Mouse (Mus musculus) hindbrain, embryonic 13.5 days (tissue): ENCODE data around the gene Atp8a2. TPM values are rescaled to one million over a fixed set of nuclear protein-coding genes. Genes with fewer than 3 reads are reported as not detected.
"Not testable (repeated sequence)": the region's sequence is repeated elsewhere in the genome, so short reads cannot be mapped to it uniquely, and the experiment has no call there.

Experiments
- ATAC-seq: fragments of 200-750 bp; cut with Nextera tagmentation; 2 replicates; pipeline ENCODE4 v1.8.0; 2017; ENCODE audit warnings: moderate TSS enrichment; ENCODE audit not compliant: low FRiP score
- H3K27ac ChIP-seq: fragments of 300-500 bp; sonication (generic); 2 replicates; pipeline ENCODE4 v1.5.1; 2015; ENCODE audit warnings: inconsistent platforms, mild to moderate bottlenecking, moderate library complexity
- H3K27me3 ChIP-seq: fragments of 300-500 bp; sonication (generic); 2 replicates; pipeline ENCODE4 v1.6.1; 2015; ENCODE audit warnings: mild to moderate bottlenecking, inconsistent platforms
- H3K36me3 ChIP-seq: fragments of 300-500 bp; sonication (generic); 2 replicates; pipeline ENCODE4 v1.6.1; 2015; ENCODE audit warnings: mild to moderate bottlenecking, inconsistent platforms
- H3K4me1 ChIP-seq: fragments of 300-500 bp; sonication (generic); replicated peaks from 2 replicates; pipeline ENCODE4 v1.6.1; 2015; ENCODE audit warnings: inconsistent platforms
- H3K4me2 ChIP-seq: fragments of 300-500 bp; sonication (generic); 2 replicates; pipeline ENCODE4 v1.6.1; 2015; ENCODE audit warnings: inconsistent platforms, mild to moderate bottlenecking, moderate library complexity
- H3K4me3 ChIP-seq: fragments of 300-500 bp; sonication (generic); 2 replicates; pipeline ENCODE4 v1.5.1; 2015; ENCODE audit warnings: mild to moderate bottlenecking, inconsistent platforms
- H3K9ac ChIP-seq: fragments of 300-500 bp; sonication (generic); 2 replicates; pipeline ENCODE4 v1.6.1; 2015; ENCODE audit warnings: mild to moderate bottlenecking, inconsistent platforms
- H3K9me3 ChIP-seq: fragments of 300-500 bp; sonication (generic); 2 replicates; pipeline ENCODE4 v1.6.1; 2016; ENCODE audit warnings: inconsistent platforms
- WGBS: fragments of 180-500 bp; shearing (Covaris S2); methylation state at CpG from one replicate; pipeline ENCODE4 v1.1.7; 2015; 5-methylcytosine and 5-hydroxymethylcytosine counted together
- polyA plus RNA-seq: library from polyadenylated mRNA; unstranded; fragments of >200 nt; fragmentation: Nextera tagmentation; extraction: Ambion mirVana; gene quantifications from 2 replicates; pipeline ENCODE4 v1.2.1, GENCODE M21; 2015

Gene Atp8a2
- polyA plus RNA-seq, 1 experiment from 2014 or later, result 33.6 TPM

DNA sequence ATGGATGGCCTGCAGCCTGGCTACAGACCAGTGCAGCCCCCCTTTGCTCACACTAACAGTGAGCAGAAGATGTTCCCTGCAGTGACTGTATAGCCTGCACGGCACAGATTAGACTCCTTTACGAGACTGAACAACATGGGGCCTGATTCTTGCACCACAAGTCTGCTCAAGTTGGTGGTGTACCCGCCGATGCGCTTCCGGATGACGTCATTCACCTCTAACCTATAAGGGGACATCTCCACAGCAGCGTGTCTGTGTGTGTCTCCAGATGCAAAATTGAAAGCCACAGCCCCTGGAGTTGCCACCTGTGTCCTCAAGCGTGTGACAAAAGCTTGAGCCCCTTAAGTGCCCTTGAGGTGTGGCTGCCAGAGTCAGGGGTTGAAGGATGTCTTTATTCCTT, 566.9 kb downstream of the Atp8a2 start:
- WGBS, result 94% methylated on average over 9 of the region's 9 CpGs
- H3K4me2 ChIP-seq, result no peak overlapping the region
- H3K27ac ChIP-seq, result no peak overlapping the region
- peaks cover 25% of the 10 kb centered on the region; the same call in 1 of the 2 replicates for H3K27me3 ChIP-seq
- H3K9ac ChIP-seq, result no peak overlapping the region
- ATAC-seq, result no peak
- no peaks in the 10 kb centered on the region for H3K9me3 ChIP-seq
- peaks cover 30% of the 10 kb centered on the region for H3K4me1 ChIP-seq
- no peak overlapping the region for H3K4me3 ChIP-seq
- no peaks in the 10 kb centered on the region for H3K36me3 ChIP-seq

DNA sequence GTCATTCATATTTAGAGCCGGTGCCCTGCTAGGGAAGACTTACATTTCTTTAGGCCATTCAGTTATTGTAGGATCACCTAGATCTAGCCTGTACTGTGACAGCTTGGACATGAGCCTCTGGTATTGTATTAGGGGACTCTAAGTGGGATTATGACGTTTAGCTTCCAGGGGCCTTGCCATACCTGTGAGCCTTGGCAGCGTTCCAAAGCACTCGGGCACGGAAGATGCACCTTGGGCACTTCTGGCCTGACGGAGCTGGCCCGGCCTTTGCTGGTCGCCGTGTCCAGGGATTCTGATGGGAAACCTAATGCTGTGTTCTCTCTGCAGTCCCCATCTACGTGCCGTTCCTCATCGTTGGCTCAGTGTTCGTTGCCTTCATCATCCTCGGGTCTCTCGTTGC, 567.7 kb downstream of the Atp8a2 start:
- Histone ChIP-seq H3K9ac (no peak overlapping the region), H3K36me3 (no peaks in the 10 kb centered on the region), H3K27me3 (peaks cover 30% of the 10 kb centered on the region), H3K9me3 (no peaks in the 10 kb centered on the region), H3K4me1 (peaks cover 30% of the 10 kb centered on the region), H3K4me2 (no peak overlapping the region), H3K27ac (no peak overlapping the region), H3K4me3 (no peak overlapping the region)
- WGBS, result 92% methylated on average over 15 of the region's 15 CpGs
- no peak for ATAC-seq

DNA sequence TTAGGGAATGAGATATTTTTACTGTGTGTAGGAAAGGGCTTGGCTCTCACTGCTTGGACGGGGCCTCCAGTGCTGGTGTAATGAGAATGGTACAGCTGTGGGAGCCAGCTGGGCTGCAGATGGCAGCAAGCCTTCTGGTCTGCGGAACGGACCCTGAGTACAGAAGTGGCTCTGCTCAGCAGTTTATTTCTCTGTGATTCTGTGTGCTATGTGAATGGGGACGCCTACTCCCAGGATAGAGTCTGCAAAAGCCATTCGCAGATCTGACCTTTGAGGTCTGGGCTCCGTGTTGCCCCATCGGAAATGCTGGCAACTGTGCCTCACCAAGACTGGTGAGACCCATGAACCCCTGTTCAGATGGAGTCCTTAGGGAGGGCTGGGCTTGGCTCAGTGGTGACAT, 569.2 kb downstream of the Atp8a2 start:
- peak; percentile 35; the same call in 1 of the 2 replicates for ATAC-seq
- no peak overlapping the region for H3K9ac ChIP-seq
- 37% methylated on average over 7 of the region's 7 CpGs for WGBS

DNA sequence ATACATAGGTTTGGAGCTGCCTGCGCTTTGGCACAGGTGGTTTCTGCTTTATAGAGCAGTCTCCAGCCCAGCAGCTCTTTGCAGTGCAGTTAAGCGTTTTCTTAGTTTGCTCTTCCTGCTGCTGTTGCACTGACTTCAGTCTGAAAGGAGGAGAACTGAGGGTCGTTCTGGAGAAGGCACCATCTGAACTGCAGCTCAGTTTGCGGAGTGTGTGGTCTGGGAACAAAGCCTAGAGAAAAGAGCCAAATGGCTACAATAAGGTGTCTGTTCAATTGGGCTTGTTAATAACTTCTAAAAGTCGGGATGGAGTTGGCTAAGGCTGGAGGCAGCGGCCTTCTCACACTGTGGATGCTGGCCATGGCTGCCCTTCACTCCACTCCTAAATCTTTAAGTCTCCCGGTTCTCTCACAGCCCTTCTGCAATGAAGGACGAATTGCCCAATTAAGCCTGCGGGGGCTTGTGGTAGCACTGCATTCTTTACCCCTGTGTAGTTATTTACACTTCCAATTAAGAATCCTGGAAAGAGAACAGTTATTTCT, 569.8 kb downstream of the Atp8a2 start:
- H3K36me3 ChIP-seq, result no peaks in the 10 kb centered on the region
- H3K9me3 ChIP-seq, result no peaks in the 10 kb centered on the region
- peaks cover 30% of the 10 kb centered on the region for H3K4me1 ChIP-seq
- H3K4me2 ChIP-seq, result peak overlapping the region; percentile 78
- ATAC-seq, result no peak
- peaks cover 50% of the 10 kb centered on the region for H3K27me3 ChIP-seq
- H3K4me3 ChIP-seq, result peak overlapping the region; percentile 60
- peak overlapping the region; percentile 2; the same call in 1 of the 2 replicates for H3K27ac ChIP-seq
- WGBS, result 37% methylated on average over 9 of the region's 9 CpGs
- H3K9ac ChIP-seq, result peak overlapping the region; percentile 43; the same call in 1 of the 2 replicates

More for the DNA sequence above, 569.2 kb downstream of the Atp8a2 start:
- Histone ChIP-seq H3K27me3 (peaks cover 45% of the 10 kb centered on the region), H3K4me1 (peaks cover 30% of the 10 kb centered on the region), H3K4me3 (peak overlapping the region; percentile 60), H3K36me3 (no peaks in the 10 kb centered on the region), H3K9me3 (no peaks in the 10 kb centered on the region), H3K27ac (no peak overlapping the region), H3K4me2 (peak overlapping the region; percentile 78)

DNA sequence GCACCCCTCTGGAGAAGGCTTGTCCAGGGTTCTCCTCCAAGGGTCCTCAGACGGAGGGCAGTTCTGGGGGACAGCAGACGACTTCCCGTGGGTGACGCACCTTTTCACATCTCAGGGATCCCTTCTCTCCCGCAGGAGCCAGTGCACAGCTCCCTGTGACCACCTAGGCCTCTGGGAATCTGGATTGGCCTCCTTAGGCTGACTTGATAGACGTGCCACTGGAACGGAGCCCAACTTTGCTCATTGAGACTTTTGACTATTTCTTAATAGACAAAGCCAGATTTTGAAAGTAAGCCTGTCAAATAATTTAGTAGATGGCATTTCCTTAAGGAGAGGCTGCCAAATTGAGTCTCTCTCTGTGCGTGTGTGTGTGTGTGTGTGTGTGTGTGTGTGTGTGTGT, 570.3 kb downstream of the Atp8a2 start:
- 39% methylated on average over 8 of the region's 8 CpGs for WGBS
- peak overlapping the region; percentile 78 for H3K4me2 ChIP-seq
- no peak for ATAC-seq
- H3K4me3 ChIP-seq, result peak overlapping the region; percentile 60
- H3K36me3 ChIP-seq, result no peaks in the 10 kb centered on the region
- H3K9me3 ChIP-seq, result no peaks in the 10 kb centered on the region
- peak overlapping the region; percentile 72; the same call in 1 of the 2 replicates for H3K9ac ChIP-seq
- peaks cover 53% of the 10 kb centered on the region for H3K27me3 ChIP-seq
- peak overlapping the region; percentile 77; the same call in 1 of the 2 replicates for H3K27ac ChIP-seq
- H3K4me1 ChIP-seq, result peaks cover 30% of the 10 kb centered on the region

DNA sequence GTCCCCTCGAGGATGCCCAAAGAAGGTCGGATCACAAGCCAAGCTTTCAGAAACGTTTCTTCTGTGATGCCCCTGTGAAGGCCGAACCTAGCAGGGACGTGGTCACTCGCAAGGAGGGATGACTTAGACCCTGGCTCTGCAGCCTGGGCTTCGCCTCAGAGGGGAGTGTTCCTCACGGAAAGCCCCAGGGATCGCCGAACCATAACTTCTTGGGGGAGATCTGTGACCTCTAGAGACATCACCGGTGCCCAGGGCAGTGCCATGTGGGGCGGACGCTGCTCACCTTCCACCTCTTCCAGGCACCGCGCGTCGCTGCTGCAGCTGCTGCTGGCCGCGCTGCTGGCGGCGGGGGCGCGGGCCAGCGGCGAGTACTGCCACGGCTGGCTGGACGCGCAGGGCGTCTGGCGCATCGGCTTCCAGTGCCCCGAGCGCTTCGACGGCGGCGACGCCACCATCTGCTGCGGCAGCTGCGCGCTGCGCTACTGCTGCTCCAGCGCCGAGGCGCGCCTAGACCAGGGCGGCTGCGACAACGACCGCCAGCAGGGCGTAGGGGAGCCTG, 571.1 kb downstream of the Atp8a2 start:
- peak; percentile 62 for ATAC-seq
- Histone ChIP-seq H3K27me3 (peaks cover 53% of the 10 kb centered on the region), H3K4me3 (peak overlapping the region; percentile 60), H3K9ac (peak overlapping the region; percentile 72), H3K27ac (peak overlapping the region; percentile 77), H3K4me1 (peaks cover 30% of the 10 kb centered on the region), H3K4me2 (peak overlapping the region; percentile 78), H3K9me3 (no peaks in the 10 kb centered on the region), H3K36me3 (no peaks in the 10 kb centered on the region)
- under 1% methylated on average over 51 of the region's 51 CpGs for WGBS

DNA sequence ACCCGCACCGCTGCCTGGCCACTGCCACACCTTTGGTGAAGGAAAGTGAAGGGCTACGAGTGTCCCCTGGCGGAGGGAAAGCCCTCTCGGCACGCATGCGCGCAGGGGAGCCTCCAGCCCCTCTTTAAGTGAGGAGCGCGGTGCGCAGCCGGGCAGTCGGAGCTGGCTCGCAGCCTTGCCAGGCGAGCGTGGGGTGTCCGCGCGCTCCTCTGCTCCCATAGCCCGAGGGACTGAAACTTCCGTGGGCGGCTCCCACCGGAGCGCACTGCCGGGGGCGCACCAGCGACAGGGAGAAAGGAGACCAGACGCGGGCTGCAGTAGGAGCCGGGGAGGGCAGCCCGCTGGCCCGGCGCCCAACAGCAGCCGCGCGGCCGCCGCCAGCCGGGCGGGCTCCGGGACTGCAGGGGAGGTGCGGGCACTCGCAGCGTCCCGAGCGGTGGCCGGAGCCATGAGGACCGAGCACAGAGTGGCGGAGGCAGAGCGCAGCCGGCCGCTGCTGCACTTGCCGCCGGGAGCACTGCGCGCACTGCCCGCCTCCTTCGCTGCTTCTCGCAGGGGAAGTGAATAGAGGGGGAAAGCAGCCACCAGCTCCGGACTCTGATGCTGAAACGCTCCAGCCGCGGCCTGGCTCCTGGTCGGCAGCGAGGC, 571.7 kb downstream of the Atp8a2 start, which contains the start of gene Shisa2:
TSS of gene Shisa2 (plus strand) at position 151 of the 648 bp plus-strand sequence.
- peak within 1 kb of the TSS; percentile 77 for H3K27ac ChIP-seq
- peak within 1 kb of the TSS; percentile 72 for H3K9ac ChIP-seq
- WGBS, result under 1% methylated on average over 57 of the region's 65 CpGs
- peak; percentile 90 for ATAC-seq
- H3K9me3 ChIP-seq, result no peaks in the 10 kb centered on the region
- H3K4me2 ChIP-seq, result peak within 1 kb of the TSS; percentile 78
- H3K27me3 ChIP-seq, result peaks cover 53% of the 10 kb centered on the region
- no peaks in the 10 kb centered on the region for H3K36me3 ChIP-seq
- H3K4me1 ChIP-seq, result peaks cover 30% of the 10 kb centered on the region
- peak within 1 kb of the TSS; percentile 60 for H3K4me3 ChIP-seq

DNA sequence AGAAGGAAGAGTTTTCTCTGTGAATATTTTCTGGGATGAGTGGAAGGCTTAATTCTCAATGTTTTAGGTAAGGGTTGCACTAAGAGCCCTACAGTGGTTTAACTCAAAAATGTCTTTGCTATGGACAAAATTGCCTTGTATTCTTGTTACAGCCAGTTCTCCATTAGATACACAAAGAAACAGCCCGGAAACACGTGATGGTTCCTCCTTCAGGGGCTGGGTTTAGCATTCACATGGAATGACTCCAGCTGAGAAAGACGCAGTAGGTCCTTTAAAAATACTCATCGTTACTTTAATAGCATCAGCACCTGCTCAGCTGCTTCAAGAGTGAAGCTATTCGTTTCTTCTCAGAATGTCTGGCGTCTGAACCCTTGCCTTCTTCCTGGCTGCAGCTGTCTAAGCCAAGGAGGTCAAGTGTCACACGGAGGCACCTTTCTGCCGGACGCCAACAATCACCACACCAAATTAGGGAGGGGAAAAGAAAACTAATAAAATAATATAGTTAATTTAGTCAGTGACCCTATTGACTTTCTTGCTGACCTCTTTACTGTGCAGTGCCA, 572.6 kb downstream of the Atp8a2 start:
- Histone ChIP-seq H3K9me3 (no peaks in the 10 kb centered on the region), H3K27ac (no peak overlapping the region), H3K4me1 (peaks cover 30% of the 10 kb centered on the region), H3K27me3 (peaks cover 46% of the 10 kb centered on the region), H3K4me3 (0 out of 2 replicates have a peak overlapping the region, but pooled peaks have one; percentile 60), H3K4me2 (peak overlapping the region; percentile 78; the same call in 1 of the 2 replicates), H3K9ac (no peak overlapping the region), H3K36me3 (no peaks in the 10 kb centered on the region)
- no peak for ATAC-seq
- 44% methylated on average over 9 of the region's 9 CpGs for WGBS

DNA sequence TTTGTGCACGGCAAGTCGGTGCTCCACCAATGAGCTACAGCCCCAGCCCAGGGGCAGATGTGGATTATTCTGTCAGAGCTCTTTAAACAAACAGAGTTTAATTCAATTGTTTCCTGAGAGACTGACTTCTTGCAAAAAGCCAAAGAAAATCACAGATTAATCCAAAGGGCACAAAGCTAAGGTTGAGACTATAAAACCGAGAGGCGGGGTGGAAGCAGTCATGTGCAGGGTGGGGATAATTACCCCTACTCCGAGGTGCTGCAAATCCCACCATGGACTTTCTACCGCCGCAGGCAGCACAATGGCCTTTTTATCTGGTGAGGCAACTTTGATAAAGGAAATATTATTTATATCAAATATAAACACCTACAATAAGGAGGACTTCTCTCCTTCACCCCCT, 580.2 kb downstream of the Atp8a2 start:
- Histone ChIP-seq H3K27me3 (no peaks in the 10 kb centered on the region), H3K4me3 (no peak overlapping the region), H3K4me2 (no peak overlapping the region), H3K36me3 (no peaks in the 10 kb centered on the region), H3K4me1 (no peaks in the 10 kb centered on the region), H3K9ac (no peak overlapping the region), H3K9me3 (no peaks in the 10 kb centered on the region), H3K27ac (no peak overlapping the region)
- ATAC-seq, result no peak
- WGBS, result 79% methylated on average over 7 of the region's 7 CpGs

DNA sequence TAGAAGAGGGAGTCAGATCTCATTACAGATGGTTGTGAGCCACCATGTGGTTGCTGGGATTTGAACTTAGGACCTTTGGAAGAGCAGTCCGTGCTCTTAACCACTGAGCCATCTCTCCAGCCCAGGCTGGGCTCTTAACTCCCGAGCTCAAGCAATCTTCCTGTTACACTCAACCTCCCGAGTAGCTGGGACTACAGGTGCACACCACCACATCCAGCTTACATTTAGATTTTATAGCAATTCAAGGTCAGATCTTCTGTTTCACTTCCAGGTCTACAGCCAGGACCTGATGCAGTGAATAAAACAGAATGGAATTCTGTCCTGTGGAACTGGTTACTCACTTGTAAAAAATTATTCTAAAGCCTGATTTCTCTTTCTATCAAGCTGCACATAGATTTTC, 582.8 kb downstream of the Atp8a2 start:
- H3K4me3 ChIP-seq, ATAC-seq, H3K27ac ChIP-seq, H3K4me2 ChIP-seq, H3K27me3 ChIP-seq, H3K4me1 ChIP-seq, H3K9ac ChIP-seq, H3K36me3 ChIP-seq, H3K9me3 ChIP-seq: not testable (repeated sequence)
- 79% methylated on average over 3 of the region's 3 CpGs for WGBS

DNA sequence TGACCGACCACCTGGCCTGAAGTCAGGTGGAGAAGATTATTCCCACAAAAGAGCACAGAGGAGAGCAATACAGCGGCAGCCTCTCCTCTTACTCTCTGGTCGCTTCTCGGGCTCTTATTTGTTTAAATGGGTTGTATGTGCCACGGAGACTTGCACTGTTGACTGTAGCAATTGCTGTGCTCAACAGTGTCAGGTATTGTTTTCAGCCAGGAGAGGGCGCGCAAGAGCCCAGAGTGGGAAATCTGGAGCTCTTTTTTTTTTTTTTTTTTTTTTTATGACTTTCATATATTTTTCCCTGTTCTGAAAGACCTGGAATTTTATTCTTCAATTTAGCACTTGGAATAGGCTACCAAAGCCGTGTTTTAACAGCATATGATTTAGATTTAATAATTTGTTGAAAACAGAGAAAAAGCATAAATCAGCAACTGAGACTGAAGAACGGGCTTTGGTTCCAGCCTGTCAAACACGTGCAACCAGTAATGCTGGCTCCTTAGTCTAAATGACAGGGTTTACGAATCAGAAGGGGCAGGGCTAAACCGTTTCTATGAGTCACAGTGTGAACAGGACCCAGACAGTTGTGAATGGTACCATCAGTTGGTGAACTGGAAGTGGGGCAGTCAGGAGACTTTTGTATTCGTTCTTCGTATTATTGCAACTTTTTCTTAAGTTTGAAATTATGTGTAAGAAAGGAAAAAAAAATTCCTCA, 583.9 kb downstream of the Atp8a2 start:
- Histone ChIP-seq H3K27me3 (no peaks in the 10 kb centered on the region), H3K4me1 (no peaks in the 10 kb centered on the region), H3K4me2 (no peak overlapping the region), H3K4me3 (no peak overlapping the region), H3K36me3 (no peaks in the 10 kb centered on the region), H3K27ac (no peak overlapping the region), H3K9ac (no peak overlapping the region), H3K9me3 (no peaks in the 10 kb centered on the region)
- no peak for ATAC-seq
- 57% methylated on average over 14 of the region's 14 CpGs for WGBS

DNA sequence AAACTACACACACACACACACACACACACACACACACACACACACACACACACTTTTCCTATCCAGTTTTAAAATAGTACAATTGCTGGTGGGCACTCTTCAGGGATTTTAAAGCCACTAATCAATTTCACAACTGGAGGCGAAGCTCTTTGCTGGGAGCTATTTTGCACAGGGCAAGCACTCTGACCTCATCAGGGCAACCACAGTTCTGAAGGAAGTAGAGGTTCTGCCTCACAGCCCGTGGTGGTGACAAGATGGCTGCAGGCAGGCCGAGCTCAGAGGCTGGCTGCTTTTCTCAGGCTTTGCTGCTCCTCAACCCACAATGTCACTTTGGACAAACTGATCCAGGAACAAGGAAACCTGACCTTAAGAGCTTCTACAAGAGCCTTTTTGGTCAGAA, 590.0 kb downstream of the Atp8a2 start:
- Histone ChIP-seq H3K9me3 (no peaks in the 10 kb centered on the region), H3K4me3 (no peak overlapping the region), H3K27me3 (peaks cover 17% of the 10 kb centered on the region), H3K27ac (no peak overlapping the region), H3K36me3 (no peaks in the 10 kb centered on the region), H3K4me2 (no peak overlapping the region), H3K9ac (no peak overlapping the region), H3K4me1 (no peaks in the 10 kb centered on the region)
- WGBS, result 52% methylated on average over 3 of the region's 3 CpGs
- ATAC-seq, result no peak
